Mouse (Mus musculus): Measurements from ENCODE around the gene Vmp1. TPM values are rescaled to one million over a fixed set of nuclear protein-coding genes. Genes with fewer than 3 reads are reported as not detected.

The Vmp1 gene
- polyA plus RNA-seq, 1 experiment, result 365 TPM

DNA sequence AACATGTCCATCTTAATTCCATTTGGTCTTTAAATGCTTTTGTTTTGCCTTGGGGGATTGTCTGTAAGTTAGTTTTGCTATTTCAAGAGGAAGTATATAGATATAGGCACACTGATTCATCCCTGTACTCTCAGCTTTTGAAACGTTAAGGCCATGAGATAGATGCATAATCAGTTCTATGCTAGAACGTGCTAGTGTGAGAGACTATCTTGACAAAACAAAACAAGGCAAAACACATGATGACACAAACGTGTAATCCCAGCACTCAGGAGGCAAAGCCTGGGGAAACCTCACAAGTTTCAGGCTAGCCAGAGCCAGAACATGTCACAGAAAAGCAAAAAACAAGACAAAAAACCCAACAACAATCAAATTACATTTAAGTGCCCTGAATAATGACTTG lies 10.9 kb downstream of the Vmp1 start:
- DNase-seq (ENCODE audit: low spot score), result no peak

DNA sequence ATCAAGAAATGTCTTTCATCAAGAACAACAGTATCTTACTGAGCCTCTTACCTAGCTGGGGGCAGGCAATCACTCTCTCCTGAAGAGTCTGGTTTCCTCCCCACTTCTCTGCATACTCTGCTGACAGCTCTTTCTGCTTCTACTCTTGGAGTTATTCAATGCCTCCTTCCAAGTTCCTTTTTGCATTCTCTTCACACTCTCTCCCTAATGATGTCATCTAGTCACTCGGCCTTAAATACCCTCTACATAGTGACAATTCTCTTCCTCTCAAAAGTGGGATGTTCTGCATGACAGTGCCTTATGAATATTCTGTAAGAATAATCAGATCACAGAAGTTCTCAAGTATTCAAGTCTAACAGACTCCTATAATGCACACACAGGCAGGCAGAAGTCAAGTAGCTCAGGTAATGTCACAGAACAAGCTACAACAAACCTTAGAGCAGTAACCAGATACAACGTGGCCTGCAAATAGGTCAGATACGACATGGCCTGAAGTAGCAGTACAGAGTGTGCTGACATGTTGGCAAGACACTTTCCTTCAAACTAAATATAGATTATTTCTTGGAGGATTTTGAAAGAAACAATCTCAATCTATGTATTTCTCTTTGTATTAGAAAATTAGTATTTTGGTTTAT lies 12.5 kb downstream of the Vmp1 start:
- no peak for DNase-seq (ENCODE audit: low spot score)

DNA sequence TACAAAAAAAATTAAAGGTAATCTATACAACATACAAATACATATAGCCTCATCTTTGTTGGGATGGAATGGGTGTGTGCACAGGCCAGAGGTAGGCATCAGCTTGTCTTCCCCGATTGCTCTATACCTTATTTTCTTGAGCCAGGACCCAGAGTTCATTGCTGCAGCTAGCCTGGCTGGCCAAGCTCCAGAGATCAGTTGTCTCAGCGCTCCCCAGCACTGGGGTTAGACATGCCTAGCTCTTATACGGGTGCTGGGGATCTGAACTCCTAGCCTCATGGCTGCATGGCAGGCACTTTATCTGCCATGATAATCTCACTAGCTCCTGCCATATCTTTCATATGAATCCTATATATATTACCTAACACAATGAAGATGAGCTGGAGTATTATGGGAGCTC lies 15.5 kb downstream of the Vmp1 start:
- no peak for DNase-seq (ENCODE audit: low spot score)

DNA sequence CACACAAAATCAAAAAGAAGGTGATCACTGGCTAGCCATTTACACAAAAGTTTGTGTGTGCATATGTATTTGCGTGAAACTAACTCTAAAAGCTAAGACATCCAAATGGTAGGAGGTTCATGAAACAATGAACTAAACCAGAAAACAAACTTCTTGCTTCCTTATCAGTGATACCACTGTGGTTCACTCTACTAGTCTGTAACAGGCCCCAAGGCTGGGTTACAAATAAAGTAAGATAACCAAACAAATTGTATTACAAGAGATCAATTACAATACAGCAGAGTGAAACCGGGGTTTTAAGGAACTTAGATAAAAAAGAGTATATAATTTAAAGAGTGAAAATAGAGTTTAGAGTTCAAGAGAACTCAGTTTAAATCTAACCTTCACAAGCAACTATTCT lies 16.1 kb downstream of the Vmp1 start:
- DNase-seq (ENCODE audit: low spot score), result no peak

DNA sequence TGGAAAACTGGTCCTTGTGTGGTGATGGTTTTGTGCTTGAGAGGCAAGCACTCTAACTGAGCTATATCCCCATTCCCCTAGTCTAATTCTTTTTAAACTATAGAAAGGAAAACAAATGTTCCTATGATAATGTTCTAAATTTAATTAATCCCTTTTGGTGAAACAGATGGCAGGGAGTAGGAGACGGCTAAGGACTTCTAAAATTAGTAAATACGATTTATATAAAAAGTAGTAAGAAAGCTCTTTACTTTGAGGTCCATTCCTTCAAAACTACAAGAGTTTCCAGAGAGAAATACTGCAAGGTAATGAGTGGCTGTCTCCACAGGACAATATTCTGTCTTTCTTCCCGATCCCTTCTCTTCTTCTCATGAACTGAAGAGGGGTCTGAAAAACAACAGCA lies 19.2 kb downstream of the Vmp1 start:
- no peak for DNase-seq (ENCODE audit: low spot score)

DNA sequence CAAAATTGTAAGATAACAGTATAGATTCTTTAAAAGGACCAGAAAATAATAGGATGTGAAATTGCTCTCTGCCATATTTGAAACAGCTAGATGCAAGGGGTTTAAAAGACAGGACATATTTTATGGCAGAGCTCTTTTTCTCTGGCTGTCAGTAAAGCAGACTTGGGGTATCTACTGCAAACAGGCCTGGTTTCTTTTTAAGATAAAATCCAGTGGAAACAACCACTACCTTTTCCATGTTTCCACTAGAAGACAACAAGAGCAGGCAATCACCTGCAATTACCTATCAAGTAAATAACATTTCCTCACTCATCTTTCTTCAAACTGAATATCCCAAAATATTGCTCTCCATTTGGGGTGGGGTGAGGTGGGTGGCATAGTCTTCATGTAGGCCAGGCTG lies 19.7 kb downstream of the Vmp1 start:
- DNase-seq (ENCODE audit: low spot score), result no peak

DNA sequence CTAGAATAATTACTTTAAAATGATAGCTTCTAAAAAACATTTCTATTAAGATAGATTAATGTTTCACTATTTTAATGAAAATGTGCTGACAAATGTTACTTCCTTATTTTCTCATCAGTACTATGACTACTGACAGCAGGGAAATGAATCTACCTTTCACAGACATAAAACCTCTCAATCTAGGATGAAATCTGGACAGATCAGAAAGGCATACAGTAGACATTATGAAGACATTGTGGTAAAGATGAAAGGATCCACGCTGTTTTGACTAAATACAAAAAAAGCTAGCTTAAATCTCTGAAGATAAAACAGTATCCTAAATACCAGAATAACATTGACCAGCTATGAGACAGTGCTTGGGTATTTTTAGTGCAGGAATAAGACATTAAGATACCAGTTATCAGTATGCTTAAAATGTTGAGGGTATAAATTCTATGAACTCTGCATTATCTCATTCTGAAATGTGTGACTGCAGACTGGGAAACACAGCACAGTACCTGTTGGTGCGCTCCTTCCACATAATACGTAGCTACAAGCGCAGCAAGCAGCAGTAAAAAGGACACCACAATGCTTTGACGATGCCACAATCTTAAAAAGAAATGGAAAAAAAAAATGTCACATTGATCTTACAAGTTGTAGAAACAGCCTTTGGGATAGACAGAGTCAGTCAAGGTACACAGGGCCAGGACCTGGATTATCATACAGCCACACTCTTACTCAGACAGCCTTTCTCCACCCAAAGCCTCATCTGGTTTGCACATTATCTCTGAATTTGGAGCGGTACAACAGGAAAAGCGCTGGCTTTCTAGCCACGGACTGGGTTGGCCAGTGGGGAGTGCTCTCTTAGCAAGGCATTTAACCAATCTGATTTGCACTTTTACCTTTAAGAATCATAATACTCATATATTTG lies 20.4 kb downstream of the Vmp1 start:
- DNase-seq (ENCODE audit: low spot score), result no peak

DNA sequence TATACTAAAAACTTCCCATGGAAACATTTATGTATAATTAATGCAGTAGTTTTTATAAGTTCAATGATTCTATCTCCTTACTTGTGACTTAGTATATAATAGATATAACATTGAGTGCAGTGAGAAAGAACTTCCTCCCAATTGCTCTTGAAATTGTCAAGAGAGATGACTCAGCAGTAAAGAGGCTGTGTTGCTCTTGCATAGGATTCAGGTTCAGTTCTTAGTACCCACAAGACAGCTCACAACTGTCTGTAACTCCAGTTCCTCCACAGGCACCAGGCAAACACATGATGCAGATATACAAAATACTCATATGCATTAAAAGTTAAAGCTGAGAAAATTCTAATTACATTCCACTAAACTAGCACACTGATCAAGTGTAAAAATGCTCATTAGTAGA lies 25.8 kb downstream of the Vmp1 start:
- no peak for DNase-seq (ENCODE audit: low spot score)

DNA sequence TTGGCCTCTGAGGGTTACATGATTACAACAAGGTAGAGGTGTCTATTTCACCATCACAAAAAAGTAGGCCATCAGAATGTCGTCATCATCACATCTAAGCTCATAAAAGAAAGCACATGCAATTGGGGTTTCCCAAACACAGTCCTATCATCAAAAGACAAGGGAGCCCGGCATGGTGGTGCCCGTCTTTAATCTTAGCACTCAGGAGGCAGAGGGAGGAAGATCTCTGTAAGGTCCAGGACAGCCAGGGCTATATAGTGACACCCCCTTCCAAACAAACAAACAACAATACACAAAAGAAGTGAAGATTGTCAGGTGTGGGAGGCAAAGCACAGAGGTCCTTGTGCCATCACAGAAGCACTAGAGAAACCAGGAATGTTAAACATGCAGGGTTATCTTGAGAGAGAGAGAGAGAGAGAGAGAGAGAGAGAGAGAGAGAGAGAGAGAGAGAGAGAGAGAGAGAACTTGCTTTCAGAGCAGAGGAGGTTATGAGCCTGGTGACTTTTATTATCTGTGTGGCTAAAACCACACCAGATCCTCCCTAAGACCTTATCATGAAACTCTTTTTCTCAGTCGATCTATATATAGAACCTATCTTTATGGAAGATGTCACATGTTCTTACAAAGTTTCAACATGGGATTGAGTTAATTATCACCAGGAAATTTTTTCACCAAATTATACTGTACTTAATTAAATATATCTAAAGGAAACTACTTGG lies 26.6 kb downstream of the Vmp1 start:
- no peak for DNase-seq (ENCODE audit: low spot score)

DNA sequence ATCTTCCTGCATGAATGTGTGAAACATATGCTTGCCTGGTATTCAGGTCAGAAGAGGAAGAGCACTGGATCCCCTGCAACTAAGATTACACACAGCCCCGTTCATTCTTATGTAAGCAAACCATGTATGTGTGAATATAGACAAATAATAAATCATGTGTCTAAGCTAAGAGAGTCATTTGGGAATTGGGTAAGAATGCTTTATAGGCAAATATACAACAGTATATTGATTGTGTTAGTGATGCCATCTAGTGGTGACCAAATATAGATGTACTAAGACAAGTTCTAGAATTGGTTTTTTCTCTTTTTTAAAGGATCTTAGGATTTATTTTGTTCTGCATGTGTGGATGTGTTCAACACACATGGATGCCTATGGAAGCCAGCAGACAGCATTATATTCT lies 28.0 kb downstream of the Vmp1 start:
- DNase-seq (ENCODE audit: low spot score), result no peak

DNA sequence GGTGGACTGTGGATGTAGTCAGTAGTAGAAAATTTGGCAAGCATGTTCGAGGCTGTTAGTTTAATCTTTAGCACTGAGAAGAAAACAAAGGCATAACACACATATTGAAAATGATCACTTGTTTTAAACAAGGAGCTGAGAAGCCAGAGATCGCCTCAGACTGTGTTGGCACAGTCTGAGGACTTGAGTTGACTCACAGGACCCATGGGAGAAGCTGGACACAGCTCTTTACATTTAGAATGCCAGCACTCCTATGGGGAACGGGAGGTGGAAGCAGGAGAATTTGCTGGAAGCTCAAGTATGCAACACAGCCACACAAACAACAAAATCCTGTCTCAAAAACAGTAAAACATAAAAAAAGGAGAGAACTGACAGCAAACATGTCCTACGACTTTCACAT lies 29.5 kb downstream of the Vmp1 start:
- no peak for DNase-seq (ENCODE audit: low spot score)

DNA sequence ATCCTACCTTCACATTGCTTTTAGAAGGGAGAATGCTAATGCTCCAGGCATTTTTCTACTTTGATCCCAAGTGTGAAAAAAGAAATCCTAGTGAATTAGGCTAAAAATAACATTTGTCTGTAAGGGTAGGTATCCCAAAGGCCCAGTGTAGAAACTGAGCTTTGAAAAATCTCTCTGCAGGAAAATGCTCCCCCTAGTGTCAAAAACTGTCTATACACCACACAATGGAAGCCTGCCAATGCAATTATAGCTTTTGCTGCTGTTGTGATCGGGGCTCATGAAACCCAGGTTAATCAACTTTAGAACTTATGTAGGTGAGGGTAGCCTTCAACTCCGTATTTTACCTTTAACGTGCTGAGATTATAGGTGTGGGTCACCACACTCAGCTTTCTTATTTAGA lies 30.2 kb downstream of the Vmp1 start:
- DNase-seq (ENCODE audit: low spot score), result no peak

DNA sequence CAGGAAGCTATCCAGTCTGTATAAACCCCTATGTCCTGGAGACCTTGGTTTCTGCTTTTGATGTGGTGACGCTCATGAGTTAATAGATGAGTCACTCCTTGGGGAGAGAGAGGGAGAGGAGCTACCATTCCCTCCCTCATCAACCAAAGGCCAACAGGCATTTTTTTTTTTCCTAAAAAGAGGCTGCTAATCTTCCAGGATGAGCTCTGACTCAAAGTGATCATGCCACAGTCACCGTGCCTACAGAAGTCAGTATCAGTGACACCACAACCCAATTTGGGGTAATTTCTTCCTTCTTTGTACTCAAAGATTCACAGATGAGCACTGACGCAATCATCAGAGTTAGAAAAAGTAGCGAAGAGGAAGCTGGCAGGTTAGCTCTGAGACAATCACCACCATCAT lies 31.1 kb downstream of the Vmp1 start:
- no peak for DNase-seq (ENCODE audit: low spot score)

DNA sequence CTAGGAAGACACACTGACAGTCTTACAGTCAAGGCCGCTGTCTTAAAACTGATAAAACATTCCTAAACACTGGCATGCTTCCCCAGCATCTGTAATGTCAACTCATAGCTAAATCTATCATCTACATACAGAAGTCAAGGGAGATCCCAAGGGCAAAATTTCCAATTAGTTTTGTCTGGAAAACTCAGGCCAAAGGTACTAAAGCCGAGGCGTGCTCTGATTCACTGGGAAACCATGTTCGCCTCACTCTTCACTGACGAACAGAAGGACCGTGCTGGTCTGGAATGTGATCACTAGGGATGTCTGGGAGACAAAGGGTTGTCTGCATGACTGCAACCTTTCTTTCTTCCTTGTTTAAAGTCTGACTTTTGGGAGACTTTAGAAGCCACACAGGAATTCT lies 33.0 kb downstream of the Vmp1 start:
- DNase-seq (ENCODE audit: low spot score), result no peak

DNA sequence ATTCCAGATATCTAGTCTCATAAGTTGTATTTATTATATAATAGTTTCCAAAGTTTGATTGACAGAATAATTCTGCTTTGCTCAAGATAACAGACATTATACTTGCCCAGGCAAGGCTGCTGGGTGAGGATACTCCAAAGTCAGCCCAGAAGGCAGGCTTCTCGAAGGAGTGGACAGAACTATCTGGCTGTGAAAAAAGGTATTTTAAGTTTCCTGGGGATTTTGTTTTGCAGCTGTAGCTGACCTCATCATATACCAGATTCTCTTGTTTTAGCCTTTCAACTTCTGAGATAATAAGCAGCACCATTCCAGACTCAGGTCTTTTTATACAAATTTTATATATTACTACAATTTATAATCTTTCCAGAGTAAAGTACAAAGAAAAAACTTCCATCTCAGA lies 34.1 kb downstream of the Vmp1 start:
- DNase-seq (ENCODE audit: low spot score), result no peak

DNA sequence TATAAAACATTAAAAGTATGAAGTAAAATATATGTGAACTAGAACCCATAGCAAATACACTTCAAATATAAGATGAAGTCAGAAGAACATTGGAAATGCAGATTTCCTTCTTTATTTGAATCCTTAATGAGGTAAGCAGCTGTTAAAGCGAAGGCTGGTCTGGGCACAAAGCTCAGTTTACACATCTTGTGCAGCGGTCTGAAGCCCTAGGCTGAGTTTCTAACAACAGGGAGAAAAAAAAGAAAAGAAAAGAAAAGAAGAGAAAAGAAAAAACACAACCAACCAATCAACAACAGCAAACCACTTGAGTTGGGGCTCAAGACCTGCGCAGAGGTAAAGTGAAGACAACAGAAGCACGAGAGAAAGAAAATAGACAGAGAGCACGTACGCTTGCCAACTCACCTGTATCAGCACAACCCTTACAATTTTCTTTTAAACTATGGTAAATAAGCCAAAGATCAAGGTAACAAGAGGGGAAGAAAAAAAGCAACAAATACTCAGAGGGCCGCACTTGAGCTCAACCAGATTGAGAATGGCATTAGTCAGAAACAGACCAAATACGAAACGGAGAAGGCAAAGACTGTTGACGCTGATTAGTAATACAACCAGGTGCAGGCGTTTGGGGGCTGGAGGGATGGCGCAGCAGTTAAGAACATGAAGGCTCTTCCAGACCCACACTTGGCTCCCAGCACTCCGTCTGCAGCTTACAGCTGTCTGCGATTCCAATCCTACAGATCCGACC lies 35.8 kb downstream of the Vmp1 start:
- DNase-seq (ENCODE audit: low spot score), result no peak

DNA sequence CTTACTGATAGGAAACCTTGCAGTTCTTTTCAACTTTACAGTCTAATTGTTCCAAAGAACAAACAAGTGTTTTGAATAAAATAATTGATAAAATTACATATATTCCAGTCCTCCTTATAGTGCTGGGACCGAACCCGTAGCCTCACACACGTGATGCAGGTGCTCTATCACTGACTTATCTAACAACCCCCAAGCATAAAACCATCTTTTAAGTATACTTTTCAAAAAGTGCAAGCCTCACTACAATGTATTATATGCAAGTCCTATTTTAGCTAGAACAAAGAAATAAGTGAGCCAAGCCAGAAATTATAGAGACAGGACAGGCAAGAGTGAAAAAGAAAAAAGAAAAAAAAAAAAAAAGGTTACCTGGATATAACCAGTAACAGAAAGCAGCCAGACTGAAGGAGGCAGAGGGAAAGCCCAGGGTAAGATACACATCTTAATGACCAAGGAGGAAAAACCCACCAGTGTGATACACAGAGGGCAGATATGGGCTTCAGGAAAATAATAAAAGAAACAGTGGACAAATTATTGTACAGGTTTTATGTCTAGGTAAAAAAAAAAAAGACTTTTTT lies 36.7 kb downstream of the Vmp1 start:
- DNase-seq (ENCODE audit: low spot score), result no peak

DNA sequence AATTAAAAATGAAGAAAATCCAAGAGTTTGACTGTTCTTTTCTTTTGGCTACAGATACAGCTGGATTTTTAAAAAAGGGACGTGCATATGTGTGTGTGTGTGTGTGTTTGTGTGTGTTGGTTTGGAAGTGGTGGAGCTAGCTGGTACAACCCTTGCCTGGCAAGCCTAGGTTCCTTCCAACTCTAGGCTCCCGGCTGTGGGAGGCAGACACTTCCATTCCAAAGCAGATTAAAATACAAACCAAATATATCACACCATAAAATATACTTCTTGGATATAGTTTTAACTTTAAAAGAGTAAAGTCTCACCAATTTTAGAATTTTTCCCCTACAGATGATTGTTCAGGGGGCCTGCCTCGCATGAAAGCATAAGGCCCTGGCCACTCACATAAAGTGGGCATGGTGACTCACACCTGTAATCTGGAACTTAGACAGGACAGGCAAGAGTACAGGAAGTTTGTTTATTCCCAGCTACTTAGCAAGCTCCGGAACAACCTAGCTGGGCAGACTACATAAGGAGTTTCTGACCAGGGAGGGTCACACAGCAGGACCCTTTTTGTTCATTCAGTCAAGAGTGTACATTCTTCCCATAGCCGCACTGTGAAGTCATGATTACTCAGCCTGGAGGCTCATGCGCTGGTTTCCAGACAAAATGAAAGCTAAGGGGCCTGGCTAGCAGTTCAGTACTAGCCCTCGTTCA lies 37.4 kb downstream of the Vmp1 start:
- DNase-seq (ENCODE audit: low spot score), result no peak

DNA sequence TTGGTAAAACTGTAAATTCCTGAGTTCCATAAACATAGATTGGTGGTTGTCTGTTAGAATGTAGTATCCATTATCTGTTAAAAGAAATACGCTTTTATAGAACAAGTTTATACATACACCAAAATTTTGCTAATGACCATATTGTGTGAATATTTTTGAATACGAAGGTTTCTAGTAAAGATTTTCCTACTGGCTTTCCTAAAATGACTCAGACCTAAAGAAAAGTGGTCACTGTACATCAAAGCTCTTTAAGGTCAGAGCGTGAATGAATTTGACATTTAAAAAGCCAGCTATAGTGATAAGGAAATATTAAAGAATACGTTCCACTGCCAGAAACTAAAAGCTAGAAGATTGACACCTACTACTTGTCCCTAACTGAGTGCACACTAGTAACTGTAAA lies 39.1 kb downstream of the Vmp1 start:
- DNase-seq (ENCODE audit: low spot score), result no peak

DNA sequence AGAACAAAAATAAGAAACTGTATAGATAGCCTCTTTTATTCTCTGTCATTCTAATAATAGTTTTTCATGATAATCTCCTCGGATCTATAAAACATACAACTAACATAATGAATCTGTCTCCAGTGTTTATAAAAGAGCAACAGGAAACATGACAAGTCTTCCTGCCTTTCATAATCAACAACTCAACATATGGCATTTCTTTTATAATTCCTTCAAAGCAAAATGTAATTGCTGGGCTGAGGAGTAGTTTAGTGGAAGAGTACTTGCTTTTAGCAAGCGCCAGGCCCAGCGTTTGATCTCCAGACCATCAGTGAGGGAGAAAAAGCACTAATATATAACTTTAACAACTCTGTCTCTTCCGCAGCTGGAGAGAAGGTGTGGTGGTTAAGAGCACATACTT lies 41.9 kb downstream of the Vmp1 start:
- DNase-seq (ENCODE audit: low spot score), result no peak

DNA sequence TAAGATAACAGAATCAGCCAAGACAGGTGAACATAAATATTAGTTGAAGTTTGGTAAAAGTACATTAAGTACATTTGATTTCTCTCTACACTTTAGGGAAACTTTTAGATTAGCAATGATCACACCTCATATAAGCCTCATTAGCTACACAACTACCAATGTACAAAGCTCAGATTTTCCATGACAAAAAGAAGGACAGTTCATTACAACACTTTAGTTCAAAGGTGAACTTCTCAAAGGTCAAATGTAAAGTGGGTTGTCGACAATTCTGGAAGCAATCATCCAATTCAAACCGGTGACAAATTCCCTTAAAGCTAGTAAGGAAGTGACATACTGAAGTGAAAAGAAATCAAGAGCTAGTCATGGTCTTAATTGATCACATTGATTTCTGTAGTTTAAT lies 45.9 kb downstream of the Vmp1 start:
- no peak for DNase-seq (ENCODE audit: low spot score)

Measured in urinary bladder, adult 2 months (tissue).